Mouse (Mus musculus) thymus, postnatal 10 days (tissue): ENCODE data around the gene Itih2.

Source experiments
- DNase-seq, 2 experiments: peaks; one replicate each; pipeline ENCODE4 v3.0.0; 2021; ENCODE audit warnings: low spot score in 2 of 2

Itih2 gene

DNA sequence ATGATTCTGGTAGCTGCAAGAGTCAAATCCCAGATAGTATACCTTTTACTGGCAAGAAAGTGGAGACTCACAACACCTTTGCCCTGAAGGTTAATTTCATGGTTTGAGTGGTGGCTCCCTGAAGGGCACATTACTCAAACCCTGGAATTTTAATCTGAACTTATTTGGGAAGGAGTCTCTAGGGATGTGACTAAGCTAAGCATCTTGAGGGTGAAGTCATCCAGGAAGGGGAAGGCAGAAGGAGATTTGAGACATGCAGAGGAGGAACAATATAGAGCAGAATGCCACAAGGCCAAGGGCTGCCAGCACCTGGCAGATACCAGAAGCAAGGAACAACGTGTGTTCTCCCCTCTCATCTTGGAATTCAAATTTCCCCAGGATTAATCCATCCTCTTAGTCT is 12.4 kb downstream of the Itih2 start:
- no peak for DNase-seq

DNA sequence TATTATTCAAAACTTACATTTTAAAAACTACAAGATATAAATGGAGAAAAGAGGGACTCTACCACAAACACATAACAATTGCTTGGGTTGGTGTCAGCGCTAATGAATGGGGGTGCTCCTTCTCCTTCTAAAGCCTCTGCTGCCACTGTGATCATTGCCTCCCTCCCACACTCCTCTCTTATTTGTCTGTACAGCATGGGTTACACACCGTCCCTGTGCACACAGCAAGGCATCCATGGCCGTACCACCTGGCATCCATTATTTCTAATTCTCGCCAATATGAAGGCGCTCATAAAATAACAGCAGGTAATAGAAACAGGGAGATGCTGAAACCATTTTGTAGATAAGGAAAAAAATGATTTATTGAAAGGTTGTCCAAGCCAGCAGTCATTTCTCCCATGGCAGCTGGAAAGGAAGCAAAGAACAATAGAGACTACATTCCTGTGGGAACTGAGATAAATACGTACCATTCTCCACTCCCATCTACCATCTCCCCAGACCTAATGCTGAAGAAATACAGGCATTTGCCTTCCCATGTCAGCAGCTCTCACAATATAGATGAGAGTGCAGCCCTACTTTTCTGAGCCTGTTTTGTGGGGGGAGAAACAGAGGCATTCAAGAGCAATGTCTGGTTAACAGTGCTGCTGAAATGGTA is 22.5 kb downstream of the Itih2 start:
- no peak for DNase-seq

DNA sequence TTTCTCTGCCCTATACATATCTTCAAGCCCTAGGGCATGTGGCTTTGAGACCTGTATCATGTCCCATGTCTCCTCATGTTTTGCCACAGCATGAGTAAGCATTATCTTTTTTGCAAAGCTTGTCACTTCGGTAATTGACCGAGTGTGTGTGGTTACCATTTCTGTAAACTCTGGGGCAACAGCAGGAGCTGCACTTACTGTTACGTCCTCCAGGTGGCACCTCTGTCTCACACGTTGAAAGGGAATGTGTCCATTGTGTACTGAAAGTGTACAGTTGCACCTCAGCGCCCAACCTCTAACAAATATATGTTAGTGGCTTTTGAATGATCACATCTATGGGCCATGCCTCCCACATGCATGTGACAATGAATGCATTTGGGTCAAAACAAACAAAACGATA is 30.0 kb downstream of the Itih2 start:
- DNase-seq, result peak in 1 of 2 experiments; percentile 25

DNA sequence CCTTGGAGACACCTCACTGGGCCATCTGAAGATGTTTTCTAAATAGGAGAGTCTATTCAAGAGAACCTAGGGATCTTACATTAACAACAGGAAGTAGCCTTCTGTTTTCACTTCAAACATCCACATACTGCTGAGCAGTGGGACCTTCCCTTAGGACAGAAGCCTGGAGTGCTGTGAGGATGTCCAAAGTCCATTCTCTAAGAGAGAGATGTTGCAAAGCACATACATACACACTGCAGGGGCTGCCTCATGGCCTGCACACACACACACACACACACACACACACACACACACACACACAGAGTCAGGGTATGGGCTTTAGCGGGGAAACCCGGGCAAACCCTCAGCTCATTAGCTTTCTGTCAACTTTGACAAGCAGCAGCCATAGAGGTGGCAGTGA is 30.7 kb downstream of the Itih2 start:
- DNase-seq, result no peak

DNA sequence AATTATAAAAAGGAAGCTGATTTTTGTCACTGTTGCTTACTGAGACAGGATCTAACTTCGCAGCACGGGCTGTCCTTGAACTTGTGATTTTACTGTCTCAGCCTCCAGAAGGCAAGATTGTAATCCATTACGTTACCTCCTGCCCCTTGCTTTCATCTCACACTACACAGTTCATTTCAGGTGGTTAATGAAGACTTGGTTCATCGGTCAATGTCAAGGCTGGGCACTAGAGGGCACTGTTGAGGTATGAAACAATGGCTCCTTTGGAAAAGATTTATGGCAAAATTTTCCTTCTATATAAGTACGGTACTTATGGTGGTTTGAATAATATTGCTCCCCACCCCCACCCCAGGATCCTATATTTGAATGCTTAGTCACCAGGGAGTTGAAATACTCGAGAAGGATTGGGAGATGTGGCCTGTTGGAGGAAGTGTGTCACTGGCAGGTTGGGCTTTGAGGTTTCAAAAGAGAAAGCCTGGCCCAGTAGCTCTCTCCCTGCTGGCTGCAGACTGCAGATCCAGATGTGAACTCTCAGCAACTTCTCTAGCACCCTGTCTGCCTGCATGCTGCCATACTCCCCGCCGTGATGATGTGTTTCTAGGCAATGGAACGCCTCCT is 32.5 kb downstream of the Itih2 start:
- peak in 1 of 2 experiments; percentile 34 for DNase-seq

DNA sequence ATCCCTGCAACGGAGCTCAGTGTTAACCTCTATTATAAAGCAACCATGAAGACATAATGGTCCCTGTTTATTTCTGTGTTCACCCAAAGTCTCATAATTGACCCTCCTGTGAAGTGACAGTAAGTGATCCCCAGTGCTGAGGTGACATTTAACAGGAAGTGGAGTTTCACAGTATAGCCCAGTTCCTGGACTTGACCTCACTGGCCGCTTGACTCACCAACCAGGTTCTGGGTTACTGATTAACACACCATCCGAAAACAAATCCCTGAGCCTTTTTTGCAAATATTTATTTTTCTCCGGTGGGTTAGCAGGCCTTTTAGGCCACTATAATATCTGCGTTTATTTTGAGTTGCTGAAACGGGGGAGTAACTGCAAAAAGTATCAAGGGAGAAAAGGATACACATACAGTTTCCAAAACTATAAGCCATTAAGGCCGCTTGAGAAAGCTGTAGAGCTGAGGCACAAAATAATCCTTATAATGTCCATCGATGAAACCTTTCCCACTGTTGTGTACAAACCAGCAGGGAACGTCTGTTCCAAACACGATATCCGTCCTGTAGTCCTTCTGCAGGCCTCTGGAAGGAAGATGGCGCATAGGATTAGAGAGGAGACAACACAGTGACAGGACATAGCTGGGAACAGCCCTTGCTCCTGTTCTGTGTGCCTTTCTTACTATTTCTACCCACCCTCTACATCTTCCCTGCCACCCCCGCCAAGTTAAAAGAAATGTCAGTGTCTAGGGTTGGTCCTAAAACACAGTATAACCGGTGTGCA is 36.7 kb downstream of the Itih2 start:
- DNase-seq, result no peak

DNA sequence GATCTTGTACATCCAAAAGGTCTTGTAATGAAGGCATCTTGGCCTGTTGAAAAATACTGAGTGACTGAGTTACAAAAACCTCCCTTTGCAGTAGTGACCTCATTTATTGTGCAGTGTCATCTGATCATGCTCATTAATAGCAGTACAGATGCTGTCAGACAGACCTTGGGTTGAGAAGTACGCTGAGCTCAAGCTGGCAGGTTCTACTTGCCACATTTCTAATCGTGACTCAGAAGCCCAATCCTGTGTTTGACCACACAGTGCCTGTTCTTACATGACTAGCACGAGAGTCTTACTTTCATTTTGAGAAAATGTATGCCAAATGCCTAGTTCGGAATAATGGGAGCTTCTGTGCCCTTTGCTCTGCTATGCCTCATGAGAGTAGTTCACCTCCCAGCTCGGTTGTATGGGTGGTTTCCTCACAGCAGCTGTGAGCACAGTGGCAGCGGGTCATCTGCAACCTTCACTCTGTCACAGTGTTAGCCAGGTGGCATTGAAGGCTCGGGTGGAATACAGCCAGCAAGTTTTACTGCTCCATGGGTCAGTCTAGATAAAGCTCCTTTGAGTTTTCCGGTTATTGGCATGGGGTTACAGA is 43.8 kb downstream of the Itih2 start:
- DNase-seq, result no peak

DNA sequence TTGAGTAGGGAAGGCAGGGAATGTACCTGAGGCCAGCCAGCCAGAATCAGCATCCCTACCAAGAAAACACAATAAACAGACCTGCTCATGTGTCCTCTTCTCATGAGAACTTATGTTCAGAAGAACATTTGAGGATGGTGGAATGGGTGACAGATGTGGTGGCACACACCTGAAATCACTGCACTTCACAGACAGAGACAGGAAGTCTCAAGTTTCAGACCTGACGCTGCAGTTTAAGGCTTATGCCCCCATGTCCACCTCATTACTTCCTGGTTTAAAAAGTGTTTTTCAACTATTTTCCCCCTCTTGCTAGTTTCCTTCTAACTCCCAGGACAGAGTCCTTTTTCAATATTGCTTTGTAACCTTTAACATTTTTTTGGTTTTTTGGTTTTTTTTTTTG is 48.5 kb downstream of the Itih2 start:
- DNase-seq, result no peak

DNA sequence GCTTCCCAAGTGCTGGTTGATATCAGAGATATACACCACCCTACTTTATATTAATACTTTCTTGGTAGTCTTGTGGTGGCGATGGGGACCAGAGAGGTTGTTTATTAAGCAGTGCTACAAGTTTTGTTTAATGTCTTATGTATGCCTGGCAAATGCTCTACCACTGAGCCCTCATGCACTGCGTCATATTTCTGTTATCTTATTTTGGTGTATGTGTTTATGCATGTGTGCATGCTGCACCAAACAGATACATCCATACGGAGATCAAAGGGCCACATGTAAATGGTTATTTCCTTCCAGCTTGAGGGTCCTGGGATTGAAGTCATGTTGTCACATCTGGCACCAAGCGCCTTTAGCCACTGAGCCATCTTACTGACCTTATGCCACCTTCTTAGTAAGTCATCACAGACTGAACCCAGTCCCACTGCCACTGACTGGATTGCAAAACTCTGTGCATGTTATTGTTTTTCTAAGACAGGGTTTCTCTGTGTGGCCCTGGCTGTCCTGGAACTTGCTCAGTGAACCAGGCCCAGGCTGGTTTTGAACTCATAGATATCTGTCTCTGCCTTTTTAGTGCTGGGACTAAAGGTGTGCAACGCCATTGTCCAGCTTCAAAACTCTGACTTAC is 49.6 kb downstream of the Itih2 start:
- DNase-seq, result no peak

DNA sequence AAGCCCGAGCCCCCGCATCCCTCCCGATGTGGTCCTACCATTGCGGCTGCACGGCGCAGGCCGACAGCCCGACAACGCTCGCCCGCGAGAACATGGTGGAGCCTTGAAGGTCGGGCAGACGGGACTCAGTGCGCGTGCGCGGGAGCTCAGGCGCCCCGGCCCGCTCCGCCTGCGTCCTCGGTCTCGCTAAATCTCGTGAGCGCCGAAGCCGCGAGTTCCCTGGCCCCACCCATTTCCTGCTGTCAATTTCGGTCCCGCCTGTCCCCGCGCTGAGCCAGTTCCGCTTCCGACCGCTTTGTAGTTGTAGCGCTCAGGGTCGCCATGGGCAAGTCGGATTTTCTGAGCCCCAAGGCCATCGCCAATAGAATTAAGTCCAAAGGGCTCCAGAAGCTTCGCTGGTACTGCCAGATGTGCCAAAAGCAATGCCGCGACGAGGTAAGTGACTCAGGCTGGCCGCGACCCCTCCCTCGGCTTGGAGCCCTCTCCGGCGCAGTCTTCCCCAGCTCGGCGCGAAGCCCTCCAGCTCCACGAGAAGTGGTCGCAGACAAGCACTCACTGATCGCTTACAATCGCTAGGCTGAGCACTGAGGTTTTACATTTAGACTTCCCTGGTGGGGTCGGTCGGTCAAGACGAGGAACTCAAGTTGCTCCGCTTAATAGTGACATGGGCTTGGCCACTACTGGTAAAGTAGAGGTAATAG is 50.7 kb downstream of the Itih2 start, which contains the start of the genes Atp5c1 and Kin:
TSS of gene Atp5c1 (minus strand) at position 201 of the 701 bp plus-strand sequence.
TSS of gene Kin (plus strand) at position 284 of the 701 bp plus-strand sequence.
- DNase-seq, result peak; percentile 95 to 97

DNA sequence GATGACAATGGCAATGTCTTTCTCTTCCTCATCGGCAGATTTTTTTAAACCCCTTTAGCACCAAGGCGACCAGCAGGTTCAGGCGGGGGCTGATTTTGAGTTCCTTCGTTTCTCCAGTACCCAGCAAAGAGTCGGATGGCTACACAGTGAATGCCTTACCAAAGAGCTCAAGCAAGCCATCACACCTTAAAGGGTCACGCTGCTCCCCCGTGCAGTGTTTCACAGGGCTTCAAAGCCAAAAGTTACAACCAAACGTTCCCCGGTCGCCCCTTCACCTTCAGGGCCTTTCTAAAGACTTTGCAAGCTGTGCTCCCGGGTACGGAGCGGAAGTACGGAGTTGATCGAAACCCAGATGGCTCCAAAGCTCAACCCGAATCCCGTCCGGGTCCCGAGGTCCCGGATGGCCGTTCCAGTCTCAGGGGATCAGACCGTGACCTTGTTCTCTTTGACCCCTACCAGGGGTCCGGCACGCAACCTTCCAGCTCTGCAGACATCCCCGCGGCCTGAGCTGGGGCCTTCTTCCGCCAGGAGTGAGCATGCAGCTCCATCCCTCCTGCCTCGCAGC is 51.4 kb downstream of the Itih2 start:
- DNase-seq, result no peak

DNA sequence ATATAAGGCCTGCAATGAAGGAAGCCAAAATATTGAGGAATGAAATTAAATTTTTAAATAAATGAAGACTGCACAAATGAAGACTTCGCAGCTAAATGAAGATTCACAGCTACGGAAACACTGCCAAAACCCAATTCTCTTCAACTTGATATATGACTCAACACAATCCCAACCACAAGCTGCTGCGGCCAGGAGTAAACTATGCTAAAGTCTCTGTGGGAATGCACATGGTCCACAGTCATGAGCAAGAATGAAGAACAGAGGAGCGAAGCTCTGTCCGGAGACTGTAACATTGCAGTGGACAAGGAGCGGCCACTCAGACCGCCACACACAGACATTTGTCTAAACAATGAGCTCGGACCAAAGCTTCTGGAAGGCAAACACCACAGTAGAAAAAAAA is 54.5 kb downstream of the Itih2 start:
- DNase-seq, result no peak

DNA sequence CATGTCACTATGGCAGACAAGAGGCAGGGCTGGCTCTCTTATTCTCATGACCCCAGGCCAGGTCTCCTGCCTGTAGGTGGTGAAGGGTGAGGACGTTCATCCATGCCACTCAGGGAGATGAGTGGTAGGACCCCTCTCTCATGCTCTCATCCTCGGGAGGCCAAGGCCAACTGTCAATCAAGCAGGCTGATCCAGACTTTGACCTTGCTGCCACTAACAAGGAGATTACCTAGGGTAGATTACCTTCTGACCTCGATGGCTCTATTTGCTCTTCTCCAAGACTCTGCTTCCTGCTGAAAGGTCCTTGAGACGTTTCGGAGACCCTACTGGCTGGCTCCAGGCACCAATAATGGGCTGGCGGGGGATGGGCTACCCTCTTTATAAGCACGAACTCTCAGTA is 56.7 kb downstream of the Itih2 start:
- no peak for DNase-seq

DNA sequence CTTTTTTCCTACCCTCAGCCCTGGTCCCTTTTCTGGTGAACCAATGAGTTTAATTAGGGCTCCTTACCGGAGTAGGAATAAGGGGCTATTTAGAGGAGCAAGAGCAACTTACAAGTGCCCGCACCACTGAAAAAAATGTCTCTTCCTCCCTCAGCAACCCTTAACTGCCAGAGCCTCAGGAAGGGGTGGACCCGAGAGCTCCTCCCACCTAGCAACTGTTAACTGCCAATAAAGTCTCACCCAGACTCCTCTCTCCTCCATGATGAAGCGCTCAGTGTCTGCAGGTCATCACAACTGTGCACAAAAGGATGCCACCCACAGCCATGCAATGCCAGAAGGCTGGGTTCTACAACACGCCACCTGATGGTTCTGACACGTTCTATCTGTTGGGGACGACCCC is 59.4 kb downstream of the Itih2 start:
- DNase-seq, result no peak

DNA sequence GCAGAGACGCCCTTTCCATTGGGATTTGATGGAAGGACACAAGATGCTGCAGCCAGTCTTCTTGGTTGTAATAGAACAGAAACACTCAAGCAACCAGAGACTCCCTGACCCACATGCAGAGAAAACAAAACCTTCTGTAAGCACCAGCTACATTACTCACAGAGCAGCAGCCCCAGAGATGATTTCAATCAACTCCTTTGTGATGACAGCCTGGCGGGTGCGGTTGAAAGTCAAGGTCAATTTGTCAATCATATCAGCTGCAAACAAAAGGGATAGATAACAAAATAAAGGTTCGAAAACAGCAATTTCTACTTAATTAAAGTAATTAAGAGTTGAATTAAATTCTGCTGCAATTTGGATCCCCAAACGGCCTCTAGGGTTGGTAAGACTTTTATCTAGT is 72.4 kb downstream of the Itih2 start:
- DNase-seq, result no peak

DNA sequence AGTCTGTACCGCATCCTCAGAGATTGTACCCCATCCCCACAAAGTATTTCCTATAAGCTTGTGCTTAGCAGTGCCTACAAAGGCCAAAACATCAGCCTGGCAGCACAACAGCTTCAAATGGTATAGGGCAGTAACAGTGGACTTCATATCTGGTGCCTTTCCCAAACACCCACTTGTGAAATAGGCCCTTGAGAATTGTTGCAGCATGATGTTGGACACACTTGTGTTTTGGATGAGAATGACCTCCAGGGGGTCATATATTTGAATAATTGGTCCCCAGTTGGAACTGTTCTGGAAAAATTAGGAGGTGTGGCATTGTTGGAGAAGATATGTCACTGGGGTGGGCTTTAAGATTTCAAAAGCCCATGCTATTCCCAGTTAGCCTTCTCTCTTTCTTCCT is 79.2 kb downstream of the Itih2 start:
- DNase-seq, result no peak

DNA sequence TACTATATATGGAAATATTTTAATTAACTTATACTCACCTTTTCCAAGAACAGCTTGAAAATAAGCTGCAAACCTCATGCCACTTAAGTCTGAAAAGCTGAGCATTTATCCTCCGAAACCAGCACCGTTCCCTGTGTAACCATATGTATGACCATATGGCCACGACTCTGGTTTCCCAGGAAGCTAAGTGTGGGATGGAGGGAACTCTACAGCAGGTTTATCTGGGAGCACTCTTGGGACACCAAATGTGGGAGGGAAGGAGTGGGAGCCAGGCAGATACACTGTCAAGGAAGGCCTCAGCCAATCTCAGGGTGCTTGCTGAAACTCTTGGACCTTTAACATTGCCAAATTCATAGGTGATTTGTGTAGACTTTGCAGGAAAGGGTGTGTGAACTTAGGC is 80.3 kb downstream of the Itih2 start:
- DNase-seq, result no peak

DNA sequence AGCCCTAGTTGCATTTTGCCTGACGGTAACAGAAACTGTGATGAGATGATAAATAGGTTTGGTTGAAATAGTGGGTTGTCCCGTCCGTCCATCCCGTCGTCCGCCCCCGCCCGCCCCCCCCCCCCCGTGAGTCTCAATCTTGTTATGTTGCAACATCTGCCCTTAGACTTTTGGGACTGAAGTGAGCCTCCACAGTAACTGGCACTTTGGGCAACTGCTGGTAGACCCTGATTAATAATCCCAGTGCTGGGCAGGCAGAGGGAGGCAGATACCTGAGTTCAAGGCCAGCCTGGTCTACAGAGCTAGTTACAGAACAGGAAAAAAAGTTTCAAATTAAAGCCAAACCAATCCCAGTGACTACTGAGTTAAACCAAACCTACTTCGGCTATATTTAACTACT is 81.7 kb downstream of the Itih2 start:
- DNase-seq, result no peak

DNA sequence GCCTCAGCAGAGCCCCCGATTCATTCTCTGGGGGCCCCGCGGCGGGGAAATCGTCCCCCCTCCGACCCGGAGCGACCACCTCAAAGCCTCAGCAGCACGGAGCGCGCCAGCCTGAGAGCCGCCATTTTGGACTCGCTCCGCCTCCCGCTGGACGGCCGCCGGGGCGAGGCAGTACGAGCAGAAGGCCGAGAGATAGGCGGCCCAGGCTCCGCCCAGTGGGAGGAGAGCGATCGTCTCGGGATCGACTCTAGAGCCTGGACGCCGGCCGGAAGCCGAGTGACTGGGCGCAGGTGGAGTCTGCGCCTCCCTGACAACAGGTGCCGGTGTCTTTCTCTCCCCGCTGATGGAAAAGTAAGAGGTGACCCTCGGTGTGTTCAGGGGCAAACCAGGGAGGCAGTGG is 82.7 kb downstream of the Itih2 start, which contains the start of gene Taf3:
TSS of gene Taf3 (minus strand) at position 136 of the 400 bp plus-strand sequence.
- DNase-seq, result peak; percentile 89 to 92

DNA sequence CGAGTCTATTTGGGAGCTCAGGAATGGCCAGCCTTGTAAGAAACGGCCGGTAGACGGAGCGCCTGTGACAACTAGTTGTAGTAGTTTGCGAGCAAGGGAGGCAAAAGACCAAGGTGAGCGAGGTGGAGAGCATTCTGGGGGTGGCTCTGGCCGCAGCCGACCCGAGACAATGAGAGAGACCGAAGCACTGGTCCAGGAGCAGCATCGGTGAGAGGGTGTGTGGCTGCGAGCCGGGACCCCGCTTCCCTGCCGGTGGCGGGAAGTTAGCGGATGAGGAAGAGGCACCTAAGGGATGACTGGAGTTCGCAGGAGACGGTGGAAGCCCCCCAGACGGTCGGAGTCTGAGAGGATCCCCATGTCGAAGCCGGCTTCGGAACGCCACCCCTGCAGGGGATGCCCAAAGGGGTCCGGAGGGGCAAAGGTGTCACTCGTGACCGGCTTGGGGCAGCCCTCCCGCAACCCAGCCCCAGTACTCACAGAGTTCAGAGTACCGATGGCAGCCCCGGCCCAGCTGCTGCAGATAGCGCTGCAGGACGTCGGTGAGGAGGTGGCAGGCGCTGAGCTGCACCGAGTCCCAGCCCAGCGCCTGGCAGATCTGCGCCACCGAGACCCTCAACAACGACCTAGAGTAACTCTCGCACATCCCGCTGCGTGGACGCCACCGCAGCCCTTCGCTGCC is 83.3 kb downstream of the Itih2 start:
- DNase-seq, result peak; percentile 29 to 44
